Comparison of ENCODE assay signal across 8 mouse cellular contexts in genomic region chr14:52315792-52316440, GRCm38 (mm10). TPM values are rescaled to one million over a fixed set of nuclear protein-coding genes. Genes with fewer than 3 reads are reported as not detected.
DNase-seq lines count a peak whose midpoint lies in the region; ATAC-seq and TF ChIP-seq lines count a peak whose summit lies in the region.

No protein-coding gene starts in this region.

- no peaks in the 10 kb centered on the region; the same call in 1 of the 2 replicates for H3K9me3 ChIP-seq in G1E (replicated peaks)
- H3K9me3 ChIP-seq in hindbrain, embryonic 13.5 days: no peaks in the 10 kb centered on the region

- ATAC-seq in G1E (ENCODE audit: extremely low read depth, insufficient number of reproducible peaks, low FRiP score, poor library complexity, severe bottlenecking): no peak; the same call in 1 of the 2 replicates
- peak; percentile 90 for ATAC-seq in hindbrain, embryonic 13.5 days (ENCODE audit: low FRiP score)

- H3K4me3 ChIP-seq in G1E (ENCODE audit: low read depth, low read length): peak overlapping the region; percentile 74
- H3K4me3 ChIP-seq in hindbrain, embryonic 13.5 days: peak overlapping the region; percentile 78

- peak overlapping the region; percentile 97 for H3K27ac ChIP-seq in hindbrain, embryonic 13.5 days

- no peak for TF ChIP-seq CTCF in G1E (IDR thresholded peaks at IDR 0.05; ENCODE audit: low read depth, low read length)

- peaks cover 28% of the 10 kb centered on the region for H3K36me3 ChIP-seq in G1E (replicated peaks)
- peaks cover 40% of the 10 kb centered on the region for H3K36me3 ChIP-seq in hindbrain, embryonic 13.5 days

- peak overlapping the region; percentile 92 for H3K9ac ChIP-seq in hindbrain, embryonic 13.5 days

- H3K4me2 ChIP-seq in hindbrain, embryonic 13.5 days: peak overlapping the region; percentile 95

- WGBS in hindbrain, embryonic 13.5 days: 1% methylated on average over 36 of the region's 41 CpGs

- H3K4me1 ChIP-seq in G1E (ENCODE audit: insufficient read depth, low read depth, low read length): peaks cover 29% of the 10 kb centered on the region
- peaks cover 54% of the 10 kb centered on the region for H3K4me1 ChIP-seq in hindbrain, embryonic 13.5 days (replicated peaks)

- peak; percentile 60 for DNase-seq in G1E (ENCODE audit: low spot score)
- DNase-seq in cerebellum, adult 11-12 months: peak; percentile 81
- peak; percentile 60 to 72 for DNase-seq in frontal cortex, postnatal 10 days (ENCODE audit: low spot score in 2 of 2)
- DNase-seq in layer of hippocampus, postnatal 36 days: peak; percentile 72 to 80
- peak; percentile 72 for DNase-seq in lung, postnatal 14 days
- DNase-seq in retina, adult 2 months (ENCODE audit: low read depth, low spot score): peak; percentile 47
- DNase-seq in urinary bladder, adult 2 months (ENCODE audit: low spot score): peak; percentile 53

- H3K27me3 ChIP-seq in G1E (ENCODE audit: insufficient read depth, low read length): peaks cover 49% of the 10 kb centered on the region
- no peaks in the 10 kb centered on the region for H3K27me3 ChIP-seq in hindbrain, embryonic 13.5 days

RNA-seq across cellular contexts. Expression of gene Mettl3, which starts 11.0 kb away (rescaled TPM):
- 71.6 and 74.2 TPM in 2 replicates for total RNA-seq in G1E (2014; fragmentation: Nextera tagmentation)
- total RNA-seq in G1E (2017): 95.9 and 98.6 TPM in 2 replicates
- polyA plus RNA-seq in G1E (2012): 10.4 and 16.5 TPM in 2 replicates
- 48.1 and 51.5 TPM in 2 replicates for polyA plus RNA-seq in hindbrain, embryonic 13.5 days (2015; fragmentation: Nextera tagmentation; extraction: Ambion mirVana)
- total RNA-seq in layer of hippocampus, postnatal 36 days (2021): 10 to 100 TPM; 49.8 to 54.0 TPM
- 32.9 and 36.4 TPM in 2 replicates for polyA plus RNA-seq in urinary bladder, adult 2 months (2012; rRNA removed)

RNA-seq across cellular contexts. Expression of gene Sall2, which starts 12.6 kb away (rescaled TPM):
- total RNA-seq in G1E (2014; fragmentation: Nextera tagmentation) (7.8 TPM in 2 replicates), G1E (2017) (2.3 and 2.8 TPM in 2 replicates)
- 4.7 and 5.2 TPM in 2 replicates for polyA plus RNA-seq in G1E (2012)
- 46.2 and 49.5 TPM in 2 replicates for polyA plus RNA-seq in hindbrain, embryonic 13.5 days (2015; fragmentation: Nextera tagmentation; extraction: Ambion mirVana)
- 10 to 100 TPM; 43.1 TPM for total RNA-seq in layer of hippocampus, postnatal 36 days (2021)
- polyA plus RNA-seq in urinary bladder, adult 2 months (2012; rRNA removed): 6.3 and 8.1 TPM in 2 replicates

RNA-seq across cellular contexts. Expression of gene Rab2b, which starts 36.6 kb away (rescaled TPM):
- total RNA-seq in G1E (2014; fragmentation: Nextera tagmentation) (31.2 and 33.2 TPM in 2 replicates), G1E (2017) (13.8 and 14.9 TPM in 2 replicates)
- 0.62 and 0.91 TPM in 2 replicates for polyA plus RNA-seq in G1E (2012)
- 57.4 and 61.8 TPM in 2 replicates for polyA plus RNA-seq in hindbrain, embryonic 13.5 days (2015; fragmentation: Nextera tagmentation; extraction: Ambion mirVana)
- 10 to 100 TPM; 35.7 to 37.1 TPM for total RNA-seq in layer of hippocampus, postnatal 36 days (2021)
- 17.5 and 18.1 TPM in 2 replicates for polyA plus RNA-seq in urinary bladder, adult 2 months (2012; rRNA removed)

RNA-seq across cellular contexts. Expression of gene Tox4, which starts 37.0 kb away (rescaled TPM):
- total RNA-seq in G1E (2014; fragmentation: Nextera tagmentation): 42.4 and 49.2 TPM in 2 replicates
- 42.9 and 43.0 TPM in 2 replicates for total RNA-seq in G1E (2017)
- polyA plus RNA-seq in G1E (2012): 33.1 and 37.2 TPM in 2 replicates
- 55.5 and 59.6 TPM in 2 replicates for polyA plus RNA-seq in hindbrain, embryonic 13.5 days (2015; fragmentation: Nextera tagmentation; extraction: Ambion mirVana)
- total RNA-seq in layer of hippocampus, postnatal 36 days (2021): 10 to 100 TPM; 58.3 to 63.0 TPM
- polyA plus RNA-seq in urinary bladder, adult 2 months (2012; rRNA removed): 27.8 and 29.3 TPM in 2 replicates

RNA-seq across cellular contexts. Expression of gene Olfr1513, which starts 40.3 kb away (rescaled TPM):
- not detected in 2 replicates for total RNA-seq in G1E (2014; fragmentation: Nextera tagmentation)
- 0.05 and 0.06 TPM in 2 replicates for total RNA-seq in G1E (2017)
- not detected in 2 replicates for polyA plus RNA-seq in G1E (2012)
- polyA plus RNA-seq in hindbrain, embryonic 13.5 days (2015; fragmentation: Nextera tagmentation; extraction: Ambion mirVana): not detected in 2 replicates
- total RNA-seq in layer of hippocampus, postnatal 36 days (2021): not detected
- polyA plus RNA-seq in urinary bladder, adult 2 months (2012; rRNA removed): not detected in 2 replicates
